Mouse (Mus musculus) lung, embryonic 15.5 days (tissue): ENCODE measurements around the gene Sirpa. TPM values are rescaled to one million over a fixed set of nuclear protein-coding genes. Genes with fewer than 3 reads are reported as not detected.

Experiments
- ATAC-seq: fragments of 200-750 bp; cut with Nextera tagmentation; 2 replicates; pipeline ENCODE4 v1.8.0; 2017; ENCODE audit warnings: moderate number of reproducible peaks, borderline replicate concordance; ENCODE audit not compliant: low FRiP score, low TSS enrichment; ENCODE audit errors: extremely low read depth
- H3K27ac ChIP-seq: fragments of 300-500 bp; sonication (generic); 2 replicates; pipeline ENCODE4 v1.5.1; 2015; ENCODE audit warnings: moderate library complexity, mild to moderate bottlenecking, inconsistent platforms
- H3K27me3 ChIP-seq: fragments of 300-500 bp; sonication (generic); 2 replicates; pipeline ENCODE4 v1.6.1; 2015; ENCODE audit warnings: inconsistent platforms
- H3K36me3 ChIP-seq: fragments of 300-500 bp; sonication (generic); 2 replicates; pipeline ENCODE4 v1.6.1; 2015; ENCODE audit warnings: inconsistent platforms
- H3K4me1 ChIP-seq: fragments of 300-500 bp; sonication (generic); 2 replicates; pipeline ENCODE4 v1.6.1; 2015; ENCODE audit warnings: inconsistent platforms
- H3K4me2 ChIP-seq: fragments of 300-500 bp; sonication (generic); 2 replicates; pipeline ENCODE4 v1.6.1; 2015; ENCODE audit warnings: inconsistent platforms, mild to moderate bottlenecking, moderate library complexity
- H3K4me3 ChIP-seq: fragments of 300-500 bp; sonication (generic); 2 replicates; pipeline ENCODE4 v1.5.1; 2015; ENCODE audit warnings: mild to moderate bottlenecking, inconsistent platforms
- H3K9ac ChIP-seq: fragments of 300-500 bp; sonication (generic); 2 replicates; pipeline ENCODE4 v1.6.1; 2015; ENCODE audit warnings: inconsistent platforms
- H3K9me3 ChIP-seq: fragments of 300-500 bp; sonication (generic); 2 replicates; pipeline ENCODE4 v1.6.1; 2016; ENCODE audit warnings: inconsistent platforms
- WGBS: fragments of 180-500 bp; shearing (Covaris S2); methylation state at CpG from one replicate; pipeline ENCODE4 v1.1.7; 2015; 5-methylcytosine and 5-hydroxymethylcytosine counted together
- polyA plus RNA-seq: library from polyadenylated mRNA; unstranded; fragments of >200 nt; fragmentation: Nextera tagmentation; extraction: Ambion mirVana; gene quantifications from 2 replicates; pipeline ENCODE4 v1.2.1, GENCODE M21; 2015

Sirpa gene
- polyA plus RNA-seq, 1 experiment from 2014 or later: 20.6 TPM

DNA sequence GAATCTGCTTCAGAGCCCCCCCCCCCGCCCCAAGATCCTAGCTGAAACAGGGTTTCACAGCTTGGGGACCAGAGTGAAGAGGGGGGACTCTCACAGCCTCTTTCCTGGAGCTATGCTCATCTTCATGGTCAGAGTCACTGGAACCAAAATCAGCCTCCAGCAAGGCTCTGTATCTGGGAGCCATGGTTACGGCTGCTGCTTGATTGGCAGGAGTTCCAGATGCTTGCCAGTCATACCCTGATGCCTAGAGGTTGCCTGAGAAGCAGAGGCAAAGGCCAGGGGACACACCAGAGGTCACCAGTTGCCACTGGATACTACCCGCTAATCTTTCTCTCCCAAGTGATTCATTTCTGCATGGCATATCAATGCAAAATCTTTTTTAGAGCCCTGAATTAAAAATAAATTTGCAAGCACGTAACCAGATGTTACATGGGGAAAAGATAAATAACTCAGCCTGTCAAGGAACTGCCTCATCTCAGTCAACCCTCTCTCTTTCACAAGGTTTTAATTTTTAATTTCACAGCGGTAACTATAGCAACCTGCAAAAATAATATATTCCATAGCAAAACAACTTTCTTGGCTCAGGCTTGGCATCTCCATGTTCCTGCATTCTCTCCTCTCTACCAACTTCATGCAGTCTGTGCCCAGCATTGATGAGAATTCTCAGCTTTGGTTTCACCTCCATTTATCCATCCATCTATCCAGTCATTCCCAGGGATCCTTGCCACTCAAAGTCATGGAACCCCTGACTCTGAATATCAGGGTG, 28.5 kb upstream of the Sirpa start:
- Histone ChIP-seq H3K9ac (no peak overlapping the region), H3K9me3 (no peaks in the 10 kb centered on the region), H3K27ac (no peak overlapping the region), H3K4me2 (no peak overlapping the region), H3K4me3 (no peak overlapping the region), H3K4me1 (no peaks in the 10 kb centered on the region), H3K27me3 (no peaks in the 10 kb centered on the region), H3K36me3 (no peaks in the 10 kb centered on the region)
- WGBS: 66% methylated on average over 5 of the region's 5 CpGs
- ATAC-seq: no peak

DNA sequence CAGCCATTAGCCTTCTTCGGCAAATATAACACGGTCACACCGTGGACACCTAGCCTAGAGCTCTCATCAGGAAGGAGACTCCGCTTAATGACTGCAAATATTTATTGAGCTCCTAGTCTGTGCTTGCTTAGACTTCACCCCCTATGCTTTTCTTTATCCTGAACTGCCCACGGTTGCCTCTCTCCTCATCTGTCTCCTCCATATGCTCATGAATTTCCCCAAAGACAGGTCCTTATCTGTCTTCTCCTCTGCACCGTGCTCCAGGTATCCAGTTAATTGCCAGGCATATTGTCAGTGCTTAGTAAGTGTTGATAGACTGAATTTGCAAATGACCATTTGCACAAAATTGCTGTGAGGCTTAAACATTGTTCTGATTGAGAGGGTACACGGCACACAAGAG, 23.5 kb upstream of the Sirpa start:
- Histone ChIP-seq H3K4me3 (no peak overlapping the region), H3K27ac (no peak overlapping the region), H3K9me3 (no peaks in the 10 kb centered on the region), H3K4me2 (no peak overlapping the region), H3K36me3 (no peaks in the 10 kb centered on the region), H3K27me3 (peaks cover 13% of the 10 kb centered on the region; the same call in 1 of the 2 replicates), H3K4me1 (peaks cover under 1% of the 10 kb centered on the region), H3K9ac (no peak overlapping the region)
- ATAC-seq: no peak
- 50% methylated on average over 7 of the region's 7 CpGs for WGBS

DNA sequence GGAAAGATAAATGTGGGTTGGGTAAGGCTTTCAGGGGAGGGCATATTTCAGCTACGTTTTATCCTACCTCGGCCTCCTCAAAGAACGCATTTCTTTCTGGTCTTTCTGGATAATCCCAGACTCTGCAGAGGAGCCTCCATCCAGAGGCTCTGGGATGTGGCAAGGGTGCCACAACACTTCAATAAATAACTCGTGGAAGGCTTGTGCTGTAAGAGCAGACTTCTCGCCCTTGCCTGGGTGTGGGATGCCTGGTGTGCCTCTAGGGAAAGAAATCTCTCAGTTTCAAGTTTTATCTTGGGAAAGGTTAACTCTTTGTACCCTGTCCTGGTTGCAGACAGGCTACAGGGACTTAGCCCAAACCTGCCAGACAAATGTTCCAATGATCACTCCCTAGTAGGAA, 23.1 kb upstream of the Sirpa start:
- Histone ChIP-seq H3K4me3 (no peak overlapping the region), H3K27me3 (peaks cover 18% of the 10 kb centered on the region; the same call in 1 of the 2 replicates), H3K27ac (no peak overlapping the region), H3K4me1 (peaks cover 5% of the 10 kb centered on the region), H3K9me3 (no peaks in the 10 kb centered on the region), H3K36me3 (no peaks in the 10 kb centered on the region), H3K4me2 (no peak overlapping the region), H3K9ac (no peak overlapping the region)
- WGBS: 45% methylated on average over 5 of the region's 5 CpGs
- ATAC-seq: no peak

DNA sequence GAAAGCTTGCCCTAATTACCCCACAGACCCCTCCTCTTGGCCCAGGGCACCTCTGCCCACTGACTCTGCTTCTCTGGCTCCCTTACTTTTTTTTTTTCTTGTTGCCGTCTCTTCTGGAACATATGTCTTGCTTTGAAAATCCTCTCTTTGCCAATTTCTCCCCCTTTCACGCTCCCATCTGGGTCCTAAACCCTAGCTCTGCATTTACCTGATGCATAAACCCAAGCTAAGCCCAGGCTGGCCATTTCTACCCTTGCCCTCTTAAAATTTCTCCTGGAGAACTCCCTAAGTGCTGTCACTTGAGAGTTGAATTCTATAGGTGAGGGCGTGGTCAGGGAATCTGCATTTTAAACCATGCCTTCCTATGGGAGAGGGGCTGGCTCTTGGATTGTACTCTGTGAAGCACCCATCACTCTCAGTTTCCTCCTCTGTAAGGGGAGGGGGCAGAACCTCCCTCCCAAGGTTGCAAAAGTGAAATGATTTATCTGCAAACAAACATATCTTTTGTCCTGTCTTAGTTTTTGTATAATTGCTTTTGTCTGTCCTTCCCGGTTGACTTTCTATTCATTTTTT, 18.8 kb upstream of the Sirpa start:
- Histone ChIP-seq H3K4me2 (0 out of 2 replicates have a peak overlapping the region, but pooled peaks have one; percentile 25), H3K4me1 (peaks cover 6% of the 10 kb centered on the region), H3K9ac (no peak overlapping the region), H3K27me3 (peaks cover 22% of the 10 kb centered on the region; the same call in 1 of the 2 replicates), H3K4me3 (no peak overlapping the region), H3K36me3 (no peaks in the 10 kb centered on the region), H3K27ac (no peak overlapping the region), H3K9me3 (no peaks in the 10 kb centered on the region)
- 26% methylated on average over 4 of the region's 4 CpGs for WGBS
- ATAC-seq: no peak

DNA sequence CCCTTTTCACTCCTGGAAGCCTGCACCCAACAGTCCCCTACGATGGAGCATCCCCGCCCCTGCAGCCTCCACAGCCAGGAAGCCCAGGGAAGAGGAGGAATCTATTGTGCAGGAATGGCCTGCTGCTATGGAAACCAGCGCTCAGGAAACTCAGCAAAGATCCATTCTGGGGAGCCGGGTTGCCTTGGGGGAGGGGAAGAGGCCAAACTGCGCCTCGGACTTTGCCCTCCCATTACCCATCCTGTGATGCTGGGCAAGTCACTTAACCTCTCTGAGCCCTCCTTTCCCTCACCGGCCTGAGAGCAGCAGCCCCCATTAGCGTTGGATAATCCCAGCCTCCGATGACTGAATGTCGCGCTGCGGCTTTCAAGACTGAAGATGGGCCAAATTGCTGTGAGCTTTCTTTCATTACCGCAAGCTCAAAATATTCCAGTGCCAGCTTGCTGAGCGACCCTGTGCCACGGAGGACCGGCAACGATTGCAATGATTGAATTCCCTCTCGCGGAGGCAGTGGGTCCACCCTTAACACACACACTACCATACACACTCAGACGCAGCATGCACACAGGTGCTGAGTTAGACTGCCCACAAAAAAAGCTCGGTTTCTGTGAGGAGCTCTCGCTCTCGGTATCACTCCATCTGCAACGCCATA, 18.1 kb upstream of the Sirpa start:
- Histone ChIP-seq H3K27ac (no peak overlapping the region), H3K4me2 (peak overlapping the region; percentile 25; the same call in 1 of the 2 replicates), H3K36me3 (no peaks in the 10 kb centered on the region), H3K4me3 (no peak overlapping the region), H3K4me1 (peaks cover 6% of the 10 kb centered on the region), H3K9ac (no peak overlapping the region), H3K9me3 (no peaks in the 10 kb centered on the region), H3K27me3 (peaks cover 22% of the 10 kb centered on the region; the same call in 1 of the 2 replicates)
- WGBS: 12% methylated on average over 24 of the region's 24 CpGs
- ATAC-seq: no peak

DNA sequence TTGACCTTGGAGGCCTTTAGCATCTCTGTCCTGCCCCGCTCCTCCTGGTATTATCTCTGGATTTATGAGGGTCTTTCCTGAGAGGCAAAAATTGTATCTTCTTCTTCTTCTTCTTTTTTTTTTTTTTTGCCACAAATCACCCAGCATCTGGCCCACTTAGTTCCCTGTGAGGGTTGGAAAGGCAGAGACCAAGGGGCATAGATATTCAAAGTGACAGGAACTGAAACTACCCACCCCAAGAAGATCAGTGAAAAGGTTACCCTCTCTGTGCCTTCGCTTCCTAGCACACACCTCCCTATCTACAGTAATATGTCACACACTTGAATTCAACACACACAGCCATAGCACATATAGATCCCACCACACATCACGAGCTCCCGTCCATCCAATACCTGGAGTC, 17.5 kb upstream of the Sirpa start:
- no peak overlapping the region for H3K9ac ChIP-seq
- H3K4me3 ChIP-seq: no peak overlapping the region
- no peaks in the 10 kb centered on the region for H3K9me3 ChIP-seq
- no peaks in the 10 kb centered on the region for H3K36me3 ChIP-seq
- no peak overlapping the region for H3K4me2 ChIP-seq
- 85% methylated on average over 4 of the region's 4 CpGs for WGBS
- peaks cover 22% of the 10 kb centered on the region; the same call in 1 of the 2 replicates for H3K27me3 ChIP-seq
- no peak overlapping the region for H3K27ac ChIP-seq
- no peak for ATAC-seq
- peaks cover 6% of the 10 kb centered on the region for H3K4me1 ChIP-seq

DNA sequence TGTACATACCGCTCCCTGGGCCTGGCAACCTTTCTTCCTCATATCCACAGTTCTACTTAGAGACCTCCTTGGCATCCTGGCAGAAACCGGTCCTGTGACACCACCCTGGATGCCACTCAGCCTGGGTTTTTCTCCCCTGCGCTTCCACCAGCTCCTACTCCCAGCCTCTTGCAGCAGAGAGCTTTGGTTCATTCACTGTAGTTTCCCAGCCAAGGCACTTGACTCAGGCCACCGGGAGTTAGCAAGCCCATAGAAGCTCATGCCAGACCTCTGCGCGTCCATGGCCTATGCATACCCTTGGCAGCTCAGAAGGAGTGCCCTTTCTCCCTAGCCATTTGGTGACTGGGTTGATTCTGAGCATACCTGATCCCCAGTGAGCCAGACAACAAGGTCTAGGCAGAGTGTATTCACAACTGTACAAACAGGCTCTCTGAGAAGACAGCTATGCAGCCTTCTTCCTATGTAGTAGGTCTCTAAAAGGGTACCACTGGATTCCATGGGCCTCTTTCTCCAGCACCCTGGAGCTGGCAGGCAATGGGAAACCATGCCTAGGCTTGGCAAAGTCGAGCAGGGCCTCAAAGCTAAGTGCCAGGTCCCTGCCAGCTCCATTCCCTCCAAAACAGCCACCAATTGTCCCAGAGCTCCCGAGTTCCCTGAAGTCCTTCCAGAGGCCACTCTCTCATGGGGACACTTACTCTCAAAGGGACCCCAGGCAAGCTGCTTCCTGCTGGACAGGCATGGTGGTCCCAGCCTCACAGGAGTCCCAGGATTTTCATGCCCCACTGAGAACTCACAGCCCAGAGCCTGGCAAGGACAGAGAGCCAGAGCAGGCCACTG, 15.8 kb upstream of the Sirpa start:
- Histone ChIP-seq H3K9ac (no peak overlapping the region), H3K36me3 (no peaks in the 10 kb centered on the region), H3K27ac (no peak overlapping the region), H3K9me3 (no peaks in the 10 kb centered on the region), H3K4me2 (no peak overlapping the region), H3K4me3 (no peak overlapping the region), H3K27me3 (peaks cover 22% of the 10 kb centered on the region; the same call in 1 of the 2 replicates), H3K4me1 (peaks cover 6% of the 10 kb centered on the region)
- no peak for ATAC-seq
- WGBS: 72% methylated on average over 8 of the region's 8 CpGs

DNA sequence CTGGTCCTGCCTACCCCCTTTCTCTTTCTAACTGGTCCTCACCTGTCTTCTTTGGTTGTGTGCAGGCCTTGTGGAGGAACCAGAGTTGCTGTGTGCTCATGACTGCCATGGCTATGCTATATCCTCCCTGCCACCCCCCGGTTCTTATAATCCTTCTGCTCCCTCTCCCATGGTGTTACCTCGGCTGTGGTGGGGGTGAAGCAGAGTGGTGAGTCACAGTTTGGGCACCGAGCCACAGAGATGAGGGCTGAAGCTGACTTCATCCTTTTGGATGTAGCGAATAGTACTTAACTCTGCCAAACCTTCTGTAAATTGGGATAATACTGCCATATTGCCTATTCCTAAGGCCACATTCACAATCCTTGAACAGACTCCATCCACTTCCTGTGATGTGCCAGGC, 12.0 kb upstream of the Sirpa start:
- Histone ChIP-seq H3K27me3 (no peaks in the 10 kb centered on the region; the same call in 1 of the 2 replicates), H3K9me3 (no peaks in the 10 kb centered on the region), H3K4me1 (no peaks in the 10 kb centered on the region), H3K4me3 (no peak overlapping the region), H3K36me3 (no peaks in the 10 kb centered on the region), H3K9ac (no peak overlapping the region), H3K4me2 (no peak overlapping the region), H3K27ac (no peak overlapping the region)
- 74% methylated on average over 4 of the region's 4 CpGs for WGBS
- no peak for ATAC-seq

DNA sequence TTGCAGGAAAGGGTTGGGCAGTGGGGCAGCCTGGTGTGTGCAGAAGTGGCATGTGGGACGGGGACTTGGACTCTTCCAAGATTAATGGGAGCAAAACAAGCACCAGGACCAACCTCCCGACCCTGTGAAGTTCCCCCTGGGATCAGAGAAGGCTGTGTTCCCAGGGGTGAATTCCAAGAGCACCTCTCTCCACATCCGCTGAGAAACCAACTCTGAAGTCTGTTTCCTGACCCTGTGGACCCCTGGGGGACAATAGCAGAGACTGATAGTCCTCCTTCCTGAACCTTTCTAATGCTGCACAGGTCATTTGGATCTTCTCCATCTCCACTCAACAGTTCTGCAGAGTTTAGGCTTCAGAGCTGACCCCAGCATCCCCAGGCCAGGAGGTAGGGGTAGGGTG, 10.8 kb upstream of the Sirpa start:
- Histone ChIP-seq H3K9me3 (no peaks in the 10 kb centered on the region), H3K9ac (no peak overlapping the region), H3K36me3 (no peaks in the 10 kb centered on the region), H3K4me1 (no peaks in the 10 kb centered on the region), H3K4me3 (no peak overlapping the region), H3K27me3 (no peaks in the 10 kb centered on the region; the same call in 1 of the 2 replicates), H3K4me2 (no peak overlapping the region), H3K27ac (no peak overlapping the region)
- 39% methylated on average over 3 of the region's 3 CpGs for WGBS
- no peak for ATAC-seq

DNA sequence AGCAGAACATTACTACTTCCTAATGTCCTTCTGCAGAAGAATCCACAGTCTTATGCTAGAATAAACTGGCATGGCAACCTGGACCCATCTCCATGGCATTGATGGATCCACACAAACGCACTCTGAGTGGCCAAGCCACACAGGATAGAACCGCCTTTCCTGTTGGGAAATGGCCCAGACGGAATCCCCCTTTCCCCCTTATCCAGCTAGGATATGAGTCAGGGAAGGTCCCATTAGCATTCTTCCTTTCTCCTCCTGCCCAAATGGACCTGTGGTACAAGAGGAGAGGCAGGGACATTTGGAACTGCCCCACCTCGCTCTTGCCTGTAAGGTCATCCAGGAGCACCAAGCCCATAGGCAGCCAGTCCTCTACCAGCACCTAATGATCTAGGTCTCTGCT, 10.4 kb upstream of the Sirpa start:
- Histone ChIP-seq H3K27me3 (no peaks in the 10 kb centered on the region; the same call in 1 of the 2 replicates), H3K9me3 (no peaks in the 10 kb centered on the region), H3K4me2 (no peak overlapping the region), H3K27ac (no peak overlapping the region), H3K4me1 (no peaks in the 10 kb centered on the region), H3K9ac (no peak overlapping the region), H3K36me3 (no peaks in the 10 kb centered on the region), H3K4me3 (no peak overlapping the region)
- no peak for ATAC-seq
- 64% methylated on average over 4 of the region's 4 CpGs for WGBS

DNA sequence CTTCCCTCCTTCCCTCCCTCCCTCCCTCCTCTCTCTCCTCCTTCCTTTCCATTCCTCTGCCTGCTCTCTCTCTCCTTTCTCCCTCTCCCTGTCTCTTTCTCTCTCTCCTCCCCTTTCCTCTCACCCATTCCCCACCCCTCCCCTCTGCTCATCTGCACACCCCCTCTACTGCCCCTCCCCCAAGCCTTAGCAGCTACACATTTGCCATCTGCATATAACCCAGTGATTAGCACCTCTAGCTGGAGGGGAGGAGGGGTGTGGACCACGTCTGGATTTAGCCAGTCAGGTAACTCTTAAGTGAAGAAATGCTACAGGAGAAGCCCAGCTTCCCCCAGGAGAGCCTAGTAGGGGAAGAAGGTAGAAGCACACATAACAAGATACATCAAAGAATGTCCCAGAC, 7.7 kb upstream of the Sirpa start:
- Histone ChIP-seq H3K4me1 (no peaks in the 10 kb centered on the region), H3K27ac (no peak overlapping the region), H3K4me3 (no peak overlapping the region), H3K9me3 (no peaks in the 10 kb centered on the region), H3K27me3 (no peaks in the 10 kb centered on the region; the same call in 1 of the 2 replicates), H3K4me2 (no peak overlapping the region), H3K9ac (no peak overlapping the region), H3K36me3 (no peaks in the 10 kb centered on the region)
- 17% methylated on average over 1 of the region's 1 CpGs for WGBS
- no peak for ATAC-seq
